Mouse (Mus musculus): ENCODE measurements at regions not wholly inside any gene's neighbourhood (a gene's known extent, or its start where the extent isn't known, plus 50 kb on each side); places are given as distances from the start of the nearest gene placed in this dataset.

DNA sequence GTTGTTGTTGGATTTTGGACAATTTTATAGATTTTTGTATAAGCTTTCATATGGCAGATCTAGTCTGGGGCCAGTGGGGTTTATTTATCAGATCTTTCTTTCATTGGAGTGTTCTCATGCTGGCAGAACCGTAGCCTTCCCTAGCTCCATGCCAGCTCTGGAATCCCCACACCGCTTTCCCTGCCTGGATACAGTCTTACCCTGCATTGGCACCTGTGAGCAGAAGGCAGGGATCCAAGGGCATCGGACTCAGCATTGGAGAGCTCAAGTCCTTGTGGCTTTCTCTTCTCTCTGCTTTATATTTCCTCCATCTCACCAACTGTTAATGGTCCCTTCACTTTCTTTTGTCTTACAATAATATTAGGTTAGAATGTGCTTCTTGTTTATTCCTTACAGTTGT, 59.4 kb upstream of the Rfx3 start:
- no peak overlapping the region for H3K4me2 ChIP-seq (replicated peaks; ENCODE audit: low read depth, low read length)
- no peaks in the 10 kb centered on the region for H3K4me1 ChIP-seq (ENCODE audit: insufficient read depth, low read depth, low read length)
- no peaks in the 10 kb centered on the region for H3K27me3 ChIP-seq (replicated peaks; ENCODE audit: insufficient read depth, low read length)
- no peak overlapping the region for H3K9ac ChIP-seq (replicated peaks; ENCODE audit: low read depth)
- no peaks in the 10 kb centered on the region for H3K36me3 ChIP-seq (ENCODE audit: insufficient read depth, low read length)
- 83% methylated on average over 3 of the region's 3 CpGs for WGBS
- ATAC-seq (no peak), DNase-seq (ENCODE audit: low spot score) (no peak)
- TF ChIP-seq EP300 (IDR thresholded peaks at IDR 0.05), result no peak
- TF ChIP-seq CTCF (IDR thresholded peaks at IDR 0.05), result no peak
- no peak overlapping the region for H3K27ac ChIP-seq (ENCODE audit: low read length)
- H3K9me3 ChIP-seq (ENCODE audit: low read length), result no peaks in the 10 kb centered on the region
- H3K4me3 ChIP-seq (ENCODE audit: low read depth, low read length), result no peak overlapping the region

Measured in lung, postnatal 0 days (tissue).